Mouse (Mus musculus) ES-E14 (cell line): ENCODE data around the gene Cerkl. TPM values are rescaled to one million over a fixed set of nuclear protein-coding genes. Genes with fewer than 3 reads are reported as not detected.
A peak's percentile ranks its signal among the peaks of the same experiment; 100 is the strongest.

Experiments used
- DNase-seq: peaks from one replicate; pipeline ENCODE4 v3.0.0-alpha.2; 2013; ENCODE audit warnings: low read depth, low spot score
- H3K27ac ChIP-seq: 2 replicates; pipeline ENCODE4 v1.5.1; 2012; ENCODE audit warnings: low read depth, mild to moderate bottlenecking, low read length, moderate library complexity, mixed read lengths; ENCODE audit not compliant: poor library complexity, insufficient read depth, severe bottlenecking
- H3K36me3 ChIP-seq: 2 replicates; pipeline ENCODE4 v1.6.1; 2012; ENCODE audit warnings: mild to moderate bottlenecking, low read length, moderate library complexity, mixed read lengths; ENCODE audit not compliant: control insufficient read depth, poor library complexity, insufficient read depth, severe bottlenecking
- H3K4me1 ChIP-seq, 2 experiments: fragments of 150-350 bp in 1 of 2; sonication (generic) in 1 of 2; 2 replicates each; pipeline ENCODE4 v1.6.1; 2012; ENCODE audit warnings: low read length in 2 of 2, mild to moderate bottlenecking in 1 of 2, mixed read lengths in 1 of 2; ENCODE audit not compliant: control insufficient read depth in 2 of 2, insufficient read depth in 2 of 2, poor library complexity in 1 of 2
- H3K4me3 ChIP-seq, 2 experiments: fragments of 150-350 bp in 1 of 2; sonication (generic) in 1 of 2; 2 replicates each; pipeline ENCODE4 v1.5.1; 2012; ENCODE audit warnings: low read length in 2 of 2, low read depth in 1 of 2, mild to moderate bottlenecking in 1 of 2, mixed read lengths in 1 of 2; ENCODE audit not compliant: insufficient read depth in 1 of 2, poor library complexity in 1 of 2, severe bottlenecking in 1 of 2
- H3K9ac ChIP-seq: 2 replicates; pipeline ENCODE4 v1.6.1; 2012; ENCODE audit warnings: low read depth, mild to moderate bottlenecking, low read length, mixed read lengths; ENCODE audit not compliant: poor library complexity, insufficient read depth, severe bottlenecking
- H3K9me3 ChIP-seq: fragments of 150-350 bp; sonication (generic); 2 replicates; pipeline ENCODE4 v1.6.1; 2012; ENCODE audit warnings: low read depth, mild to moderate bottlenecking, low read length; ENCODE audit not compliant: control insufficient read depth, insufficient read depth
- CHD2 ChIP-seq: IDR thresholded peaks from 2 replicates; pipeline ENCODE4 v1.6.1; 2014; ENCODE audit warnings: mild to moderate bottlenecking, low read depth, low read length, inconsistent platforms
- HCFC1 ChIP-seq: IDR thresholded peaks from 2 replicates; pipeline ENCODE4 v1.6.1; 2012; ENCODE audit warnings: low read length, inconsistent platforms, borderline replicate concordance; ENCODE audit not compliant: insufficient read depth
- MAFK ChIP-seq: IDR thresholded peaks from 2 replicates; pipeline ENCODE4 v1.6.1; 2014; ENCODE audit warnings: mild to moderate bottlenecking, low read depth, low read length, inconsistent platforms; ENCODE audit not compliant: insufficient read depth
- ZC3H11A ChIP-seq: IDR thresholded peaks from 2 replicates; pipeline ENCODE4 v1.6.1; 2012; ENCODE audit warnings: low read depth, mild to moderate bottlenecking, inconsistent platforms, low read length, borderline replicate concordance
- ZNF384 ChIP-seq: IDR thresholded peaks from 2 replicates; pipeline ENCODE4 v1.6.1; 2012; ENCODE audit warnings: low read depth, low read length, inconsistent platforms
- in situ Hi-C, 2 experiments: fragments of 600-800 bp; cut with MboI; formaldehyde crosslinking; loops; one replicate each; pipeline ENCODE4 v1.15.1; 2025; ENCODE audit warnings: low sequenced_read_pairs in 2 of 2, inconsistent platforms in 1 of 2; ENCODE audit not compliant: unreplicated experiment in 2 of 2
- total RNA-seq: library from RNA; depleted of rRNA; stranded (reverse); fragments of 300-350 nt; gene quantifications from 2 replicates; pipeline ENCODE4 v1.2.3, GENCODE M21; 2012

The Cerkl gene
- total RNA-seq, 1 experiment: 1.4 TPM

- no peaks in the 10 kb centered on the region for H3K9me3 ChIP-seq
- H3K4me3 ChIP-seq: peak overlapping the region; percentile 32 to 71
- no peak for TF ChIP-seq MAFK
- no peak for TF ChIP-seq ZNF384
- no peak for TF ChIP-seq ZC3H11A
- no peak for TF ChIP-seq CHD2
- TF ChIP-seq HCFC1: no peak
- no peak overlapping the region for H3K9ac ChIP-seq
- H3K27ac ChIP-seq: no peak overlapping the region
- in situ Hi-C loops: no loop called here
- peaks cover 5 to 6% of the 10 kb centered on the region in 2 experiments for H3K4me1 ChIP-seq
- no peaks in the 10 kb centered on the region for H3K36me3 ChIP-seq
- DNase-seq: no peak
These were observed 1.7 kb downstream of the Cerkl start for GRCm38 (mm10) chr2:79454786-79455446.

GRCm38 (mm10) chr2:79453901-79454781 is 2.4 kb downstream of the Cerkl start:
- Histone ChIP-seq H3K27ac (no peak overlapping the region), H3K4me1 (peaks cover 5 to 6% of the 10 kb centered on the region in 2 experiments)
- in situ Hi-C loops: no loop called here

DNA sequence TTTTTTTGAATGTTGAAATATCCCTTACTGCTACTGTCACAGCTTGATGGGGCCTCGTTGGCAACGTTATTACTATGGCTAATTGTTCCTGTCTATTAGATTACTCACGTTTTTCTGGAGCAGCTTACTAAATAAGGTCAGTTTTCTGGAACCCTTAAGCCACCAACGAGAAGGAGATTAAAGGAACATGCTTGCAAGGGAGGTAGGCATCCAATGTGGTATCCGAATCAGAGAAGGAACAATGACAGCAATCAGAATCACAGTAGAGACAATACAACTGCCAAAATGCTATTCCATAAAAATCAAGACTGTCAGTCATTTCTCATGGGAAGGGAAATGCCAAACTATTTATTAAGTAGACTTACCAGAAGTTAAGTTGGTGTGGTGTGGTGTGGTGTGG is 5.1 kb downstream of the Cerkl start:
- in situ Hi-C loops: no loop called here
- Histone ChIP-seq H3K9me3 (no peaks in the 10 kb centered on the region), H3K4me3 (no peak overlapping the region), H3K27ac (no peak overlapping the region), H3K4me1 (peaks cover 2% of the 10 kb centered on the region in 2 experiments; a peak in 2 of 4 replicates), H3K36me3 (no peaks in the 10 kb centered on the region), H3K9ac (no peak overlapping the region)
- no peak for TF ChIP-seq ZC3H11A
- no peak for TF ChIP-seq MAFK
- no peak for TF ChIP-seq HCFC1
- TF ChIP-seq ZNF384: no peak
- TF ChIP-seq CHD2: no peak
- no peak for DNase-seq

More at GRCm38 (mm10) chr2:79453901-79454781, 2.4 kb downstream of the Cerkl start:
- Histone ChIP-seq H3K9me3 (no peaks in the 10 kb centered on the region), H3K4me3 (peak overlapping the region; percentile 35 to 63), H3K9ac (no peak overlapping the region), H3K36me3 (no peaks in the 10 kb centered on the region)
- DNase-seq: peak; percentile 73
- TF ChIP-seq ZC3H11A: no peak
- TF ChIP-seq MAFK: no peak

GRCm38 (mm10) chr2:79450684-79451394 is 5.7 kb downstream of the Cerkl start:
- TF ChIP-seq HCFC1 (no peak), ZNF384 (no peak), MAFK (no peak), CHD2 (no peak), ZC3H11A (no peak)
- peaks cover 2% of the 10 kb centered on the region in 2 experiments; a peak in 2 of 4 replicates for H3K4me1 ChIP-seq
- H3K4me3 ChIP-seq: no peak overlapping the region
- no peak overlapping the region for H3K9ac ChIP-seq
- DNase-seq: no peak
- in situ Hi-C loops: no loop called here
- no peaks in the 10 kb centered on the region for H3K9me3 ChIP-seq
- no peaks in the 10 kb centered on the region for H3K36me3 ChIP-seq
- H3K27ac ChIP-seq: no peak overlapping the region
